Mouse (Mus musculus) liver, embryonic 14.5 days (tissue): ENCODE data around the gene Lce3f. TPM values are rescaled to one million over a fixed set of nuclear protein-coding genes. Genes with fewer than 3 reads are reported as not detected.
A peak's percentile ranks its signal among the peaks of the same experiment; 100 is the strongest.

Experiments
- ATAC-seq: fragments of 200-750 bp; cut with Nextera tagmentation; 2 replicates; pipeline ENCODE4 v1.8.0; 2017; ENCODE audit warnings: moderate number of reproducible peaks, mild to moderate bottlenecking, moderate library complexity; ENCODE audit not compliant: insufficient read depth
- DNase-seq, 3 experiments: peaks; one replicate each; pipeline ENCODE4 v3.0.0-alpha.2; 2012 to 2013; ENCODE audit warnings: low read depth in 3 of 3, low spot score in 3 of 3
- H3K27ac ChIP-seq: fragments of 300-500 bp; sonication (generic); 2 replicates; pipeline ENCODE4 v1.5.1; 2014; ENCODE audit warnings: moderate library complexity, mild to moderate bottlenecking, control low read depth, inconsistent platforms
- H3K27me3 ChIP-seq: fragments of 300-500 bp; sonication (generic); 2 replicates; pipeline ENCODE4 v1.6.1; 2014; ENCODE audit warnings: mild to moderate bottlenecking, low read length, moderate library complexity; ENCODE audit not compliant: control insufficient read depth, insufficient read depth
- H3K36me3 ChIP-seq: fragments of 300-500 bp; sonication (generic); replicated peaks from 2 replicates; pipeline ENCODE4 v1.6.1; 2014; ENCODE audit warnings: low read depth; ENCODE audit not compliant: control insufficient read depth, insufficient read depth
- H3K4me1 ChIP-seq, 2 experiments: fragments of 200-500 bp in 1 of 2; fragments of 300-500 bp in 1 of 2; sonication (generic) in 1 of 2; replicated peaks; 2 replicates each; pipeline ENCODE4 v1.6.1; 2012 to 2014; ENCODE audit warnings: antibody characterized with exemption in 1 of 2, inconsistent platforms in 1 of 2, low read length in 1 of 2; ENCODE audit not compliant: control insufficient read depth in 2 of 2, insufficient read depth in 2 of 2
- H3K4me2 ChIP-seq: fragments of 300-500 bp; sonication (generic); 2 replicates; pipeline ENCODE4 v1.6.1; 2014; ENCODE audit warnings: low read depth, mild to moderate bottlenecking, control low read depth, moderate library complexity
- H3K4me3 ChIP-seq, 2 experiments: fragments of 200-500 bp in 1 of 2; fragments of 300-500 bp in 1 of 2; sonication (generic) in 1 of 2; 2 replicates each; pipeline ENCODE4 v1.5.1; 2012 to 2014; ENCODE audit warnings: low read depth in 2 of 2, low read length in 2 of 2, mild to moderate bottlenecking in 2 of 2, control low read depth in 1 of 2, inconsistent platforms in 1 of 2, moderate library complexity in 1 of 2; ENCODE audit not compliant: insufficient read depth in 1 of 2
- H3K9ac ChIP-seq: fragments of 300-500 bp; sonication (generic); replicated peaks from 2 replicates; pipeline ENCODE4 v1.6.1; 2014; ENCODE audit warnings: mild to moderate bottlenecking, control low read depth, moderate library complexity
- H3K9me3 ChIP-seq: fragments of 300-500 bp; sonication (generic); 2 replicates; pipeline ENCODE4 v1.6.1; 2016; ENCODE audit warnings: low read length, mixed read lengths; ENCODE audit not compliant: control insufficient read depth
- CTCF ChIP-seq: IDR thresholded peaks from 2 replicates; pipeline ENCODE4 v1.5.1; 2016; ENCODE audit warnings: antibody characterized with exemption, low read depth, control low read depth
- EP300 ChIP-seq: IDR thresholded peaks from 2 replicates; pipeline ENCODE4 v1.6.1; 2016; ENCODE audit warnings: antibody characterized with exemption, low read depth
- WGBS: fragments of 180-500 bp; shearing (Covaris S2); extraction: QIAGEN DNeasy Blood & Tissue Kit; methylation state at CpG from one replicate; pipeline ENCODE4 v1.1.7; 2014; ENCODE audit not compliant: insufficient replicate concordance; 5-methylcytosine and 5-hydroxymethylcytosine counted together
- polyA plus RNA-seq, 2 experiments: library from polyadenylated mRNA; depleted of rRNA in 1 of 2; stranded (reverse) in 1 of 2; unstranded in 1 of 2; fragments of >200 nt; fragmentation: Nextera tagmentation in 1 of 2; extraction: Ambion mirVana in 1 of 2; gene quantifications; 2 replicates each; pipeline versions ENCODE4 v1.2.1 to v1.2.3; 2012 to 2014

Lce3f gene
- polyA plus RNA-seq, 2 experiments, result not detected

DNA sequence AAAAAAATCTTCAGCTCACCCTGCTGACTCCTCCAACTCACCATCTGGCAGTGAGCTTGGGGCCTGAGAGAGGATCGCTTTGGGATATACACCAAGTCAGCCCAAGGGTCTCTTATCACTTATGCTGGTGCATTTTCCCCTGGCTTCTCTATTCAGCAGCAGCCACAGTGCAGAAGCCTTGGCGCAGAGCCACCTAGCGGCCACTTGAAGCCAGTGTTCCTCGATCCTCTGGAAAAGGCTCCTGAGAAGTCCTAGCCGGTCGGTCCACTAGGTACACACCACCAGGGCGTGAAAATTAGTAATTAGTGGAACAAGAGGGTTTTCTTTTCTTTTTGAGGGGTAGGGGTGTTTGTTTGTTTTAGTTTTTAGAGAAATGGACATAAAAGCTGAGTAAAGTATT is 6.7 kb downstream of the Lce3f start:
- Histone ChIP-seq H3K27me3 (no peaks in the 10 kb centered on the region), H3K4me2 (no peak overlapping the region), H3K27ac (no peak overlapping the region), H3K9ac (no peak overlapping the region), H3K4me3 (no peak overlapping the region), H3K4me1 (no peaks in the 10 kb centered on the region), H3K9me3 (no peaks in the 10 kb centered on the region), H3K36me3 (no peaks in the 10 kb centered on the region)
- 4% methylated on average over 7 of the region's 7 CpGs for WGBS
- ATAC-seq, result no peak
- TF ChIP-seq EP300 (no peak), CTCF (peak; percentile 84)
- peak in 1 of 3 experiments; percentile 3 for DNase-seq

DNA sequence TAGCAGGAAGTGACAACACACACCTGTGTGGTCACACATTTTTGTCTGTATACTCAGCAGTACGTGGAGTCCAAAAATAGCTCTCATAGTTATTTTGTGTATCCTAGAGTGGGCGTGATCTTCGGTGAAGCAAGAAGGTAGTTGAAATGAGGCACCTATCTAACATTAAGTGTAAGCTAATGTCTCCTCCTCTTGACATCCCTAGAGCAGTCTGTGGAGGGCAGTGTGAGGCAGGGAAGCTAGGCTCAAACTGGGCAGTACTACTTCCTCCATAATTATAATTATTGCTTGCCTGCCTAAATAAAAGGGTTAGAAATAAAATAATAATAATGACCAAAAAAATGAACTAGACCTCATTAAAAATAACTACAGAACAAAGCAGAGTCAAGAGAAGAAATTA is 8.6 kb downstream of the Lce3f start:
- ATAC-seq, result no peak
- H3K4me1 ChIP-seq, result no peaks in the 10 kb centered on the region
- H3K9ac ChIP-seq, result no peak overlapping the region
- H3K4me2 ChIP-seq, result no peak overlapping the region
- H3K4me3 ChIP-seq, result no peak overlapping the region
- H3K27ac ChIP-seq, result no peak overlapping the region
- WGBS, result 56% methylated on average over 3 of the region's 3 CpGs
- DNase-seq, result no peak
- H3K27me3 ChIP-seq, result no peaks in the 10 kb centered on the region
- no peaks in the 10 kb centered on the region for H3K36me3 ChIP-seq
- no peak for TF ChIP-seq CTCF
- TF ChIP-seq EP300, result no peak
- no peaks in the 10 kb centered on the region for H3K9me3 ChIP-seq

DNA sequence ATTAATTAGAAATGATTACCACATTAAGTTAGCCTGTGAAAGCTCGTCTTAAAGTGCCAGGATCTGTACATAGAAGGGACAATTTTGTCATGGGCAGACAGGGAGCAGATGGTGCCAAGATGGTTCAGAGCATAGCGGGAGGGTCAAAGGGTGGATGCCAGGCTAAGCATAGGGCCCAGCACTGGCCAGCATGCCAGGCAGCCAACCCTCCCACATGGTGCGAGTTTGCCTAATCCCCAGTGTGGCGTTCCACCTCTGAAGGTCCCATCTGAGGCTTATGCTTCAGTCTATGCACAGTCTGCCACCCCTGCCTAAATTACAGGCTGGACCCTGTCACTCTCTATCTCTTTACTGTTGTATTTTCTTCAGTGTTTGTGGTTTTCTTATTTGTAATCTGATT is 10.8 kb downstream of the Lce3f start:
- TF ChIP-seq CTCF, result no peak
- no peak for TF ChIP-seq EP300
- Histone ChIP-seq H3K27ac (no peak overlapping the region), H3K36me3 (no peaks in the 10 kb centered on the region), H3K9me3 (no peaks in the 10 kb centered on the region), H3K9ac (no peak overlapping the region), H3K4me3 (no peak overlapping the region), H3K27me3 (no peaks in the 10 kb centered on the region), H3K4me2 (no peak overlapping the region), H3K4me1 (no peaks in the 10 kb centered on the region)
- 55% methylated on average over 4 of the region's 4 CpGs for WGBS
- no peak for DNase-seq
- ATAC-seq, result no peak

DNA sequence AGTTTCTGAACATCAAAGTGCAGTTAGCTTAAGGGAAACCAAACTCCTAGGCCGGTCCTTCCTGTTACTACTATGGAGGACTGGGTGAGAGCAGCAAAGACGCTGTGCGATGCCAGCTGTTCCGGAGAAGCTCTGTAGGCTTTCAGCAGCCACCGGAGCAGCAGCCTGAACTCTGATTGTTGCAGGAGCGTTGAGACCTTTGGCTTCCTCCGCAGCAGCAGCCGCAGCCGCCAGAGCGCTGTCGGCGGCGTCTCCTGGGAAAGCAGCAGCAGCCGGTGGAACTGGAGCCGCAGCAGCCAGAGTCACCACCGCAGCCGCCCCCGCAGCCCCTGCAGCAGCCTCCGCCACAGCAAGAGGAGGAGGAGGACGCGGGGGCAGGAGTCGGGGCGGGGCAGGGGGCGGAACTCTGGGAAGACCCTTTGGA is 22.4 kb downstream of the Lce3f start:
- Histone ChIP-seq H3K9ac (no peak overlapping the region), H3K27ac (no peak overlapping the region), H3K36me3 (no peaks in the 10 kb centered on the region), H3K4me2 (peak overlapping the region; percentile 48), H3K4me3 (peak overlapping the region; percentile 9 to 20; a peak in 2 of 4 replicates), H3K27me3 (no peaks in the 10 kb centered on the region), H3K9me3 (no peaks in the 10 kb centered on the region), H3K4me1 (no peaks in the 10 kb centered on the region)
- TF ChIP-seq CTCF (no peak), EP300 (no peak)
- no peak for ATAC-seq
- DNase-seq, result no peak
- WGBS, result 2% methylated on average over 23 of the region's 24 CpGs

DNA sequence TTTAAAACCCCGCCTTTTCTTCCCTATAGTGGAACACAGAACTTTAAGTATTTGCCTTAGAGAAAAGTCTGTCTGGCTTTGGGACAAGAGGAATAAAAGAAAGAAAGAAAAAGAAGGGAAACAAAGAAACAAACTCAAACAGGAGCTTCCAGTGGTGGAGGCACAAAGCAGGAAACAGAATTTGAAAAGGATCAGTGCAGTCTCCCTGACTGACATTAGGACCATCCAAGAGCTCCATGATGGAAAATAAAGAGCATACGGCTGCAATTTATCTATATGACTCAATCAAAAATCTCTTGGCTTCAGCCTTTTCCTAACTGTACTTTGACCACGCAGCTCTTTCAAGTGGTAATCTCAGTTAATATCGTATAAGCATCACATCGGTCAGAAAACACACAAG is 22.8 kb downstream of the Lce3f start:
- Histone ChIP-seq H3K9ac (no peak overlapping the region), H3K4me3 (no peak overlapping the region), H3K27me3 (no peaks in the 10 kb centered on the region), H3K4me2 (peak overlapping the region; percentile 48), H3K36me3 (no peaks in the 10 kb centered on the region), H3K9me3 (no peaks in the 10 kb centered on the region), H3K4me1 (no peaks in the 10 kb centered on the region), H3K27ac (no peak overlapping the region)
- TF ChIP-seq EP300 (no peak), CTCF (no peak)
- WGBS, result 36% methylated on average over 5 of the region's 5 CpGs
- DNase-seq (no peak), ATAC-seq (no peak)
